Mouse (Mus musculus): ENCODE data around the gene Vwa7.
"Not testable (repeated sequence)": the region's sequence is repeated elsewhere in the genome, so short reads cannot be mapped to it uniquely, and the experiment has no call there.

Gene Vwa7

GRCm38 (mm10) chr17:35021842-35022477 lies 5.6 kb downstream of the Vwa7 start:
- DNase-seq (ENCODE audit: low spot score in 2 of 2): peak; percentile 61 to 67

GRCm38 (mm10) chr17:35022541-35023060 lies 6.2 kb downstream of the Vwa7 start:
- no peak for DNase-seq (ENCODE audit: low spot score in 2 of 2)

GRCm38 (mm10) chr17:35023221-35023620 lies 6.8 kb downstream of the Vwa7 start:
- no peak for DNase-seq (ENCODE audit: low spot score in 2 of 2)

- DNase-seq (ENCODE audit: low spot score in 2 of 2): no peak
These were observed 7.4 kb downstream of the Vwa7 start for GRCm38 (mm10) chr17:35023756-35024155.

GRCm38 (mm10) chr17:35024261-35024660 lies 7.9 kb downstream of the Vwa7 start:
- DNase-seq (ENCODE audit: low spot score in 2 of 2): no peak

- no peak for DNase-seq (ENCODE audit: low spot score in 2 of 2)
These were observed 8.5 kb downstream of the Vwa7 start for GRCm38 (mm10) chr17:35024691-35025488.

- DNase-seq (ENCODE audit: low spot score in 2 of 2): no peak
These were observed 9.8 kb downstream of the Vwa7 start for GRCm38 (mm10) chr17:35026206-35026605.

- no peak for DNase-seq (ENCODE audit: low spot score in 2 of 2)
These were observed 11.1 kb downstream of the Vwa7 start, which contains the start of gene Sapcd1 for GRCm38 (mm10) chr17:35027277-35028068. Gene Sapcd1 (minus strand): TSS chr17:35028016.

GRCm38 (mm10) chr17:35028315-35028714 lies 11.9 kb downstream of the Vwa7 start:
- DNase-seq (ENCODE audit: low spot score in 2 of 2): no peak

- no peak for DNase-seq (ENCODE audit: low spot score in 2 of 2)
These were observed 13.5 kb downstream of the Vwa7 start for GRCm38 (mm10) chr17:35029691-35030532.

GRCm38 (mm10) chr17:35031272-35031671 lies 14.9 kb downstream of the Vwa7 start:
- no peak for DNase-seq (ENCODE audit: low spot score in 2 of 2)

- DNase-seq (ENCODE audit: low spot score in 2 of 2): no peak
These were observed 15.5 kb downstream of the Vwa7 start for GRCm38 (mm10) chr17:35031880-35032279.

GRCm38 (mm10) chr17:35032323-35032870 lies 16.0 kb downstream of the Vwa7 start:
- no peak for DNase-seq (ENCODE audit: low spot score in 2 of 2)

- DNase-seq (ENCODE audit: low spot score in 2 of 2): not testable (repeated sequence)
These were observed 17.3 kb downstream of the Vwa7 start for GRCm38 (mm10) chr17:35033703-35034102.

GRCm38 (mm10) chr17:35034896-35035295 lies 18.5 kb downstream of the Vwa7 start:
- no peak for DNase-seq (ENCODE audit: low spot score in 2 of 2)

- no peak for DNase-seq (ENCODE audit: low spot score in 2 of 2)
These were observed 22.9 kb downstream of the Vwa7 start for GRCm38 (mm10) chr17:35039121-35039873.

GRCm38 (mm10) chr17:35043794-35044193 lies 27.4 kb downstream of the Vwa7 start:
- no peak for DNase-seq (ENCODE audit: low spot score in 2 of 2)

- no peak for DNase-seq (ENCODE audit: low spot score in 2 of 2)
These were observed 28.8 kb downstream of the Vwa7 start for GRCm38 (mm10) chr17:35044904-35045806.

All from heart, adult 9 months (tissue).